Mouse (Mus musculus) lung, postnatal 14 days (tissue): ENCODE results near the gene Myct1.
A peak's percentile ranks its signal among the peaks of the same experiment; 100 is the strongest.

Source experiments
- DNase-seq: peaks from one replicate; pipeline ENCODE4 v3.0.0; 2021

Gene Myct1

GRCm38 (mm10) chr10:5626268-5626667 is 32.7 kb downstream of the Myct1 start:
- DNase-seq: no peak

- no peak for DNase-seq
Observed at GRCm38 (mm10) chr10:5633672-5634200, 40.2 kb downstream of the Myct1 start.

GRCm38 (mm10) chr10:5634336-5634735 is 40.8 kb downstream of the Myct1 start:
- DNase-seq: peak; percentile 58

- no peak for DNase-seq
Observed at GRCm38 (mm10) chr10:5637322-5637721, 43.7 kb downstream of the Myct1 start.

- DNase-seq: peak; percentile 41
Observed at GRCm38 (mm10) chr10:5639112-5639511, 45.5 kb downstream of the Myct1 start, which contains the start of gene Vip. Vip (plus strand) TSS chr10:5639218.
